Mouse (Mus musculus): ENCODE data around the gene Mutyh. TPM values are rescaled to one million over a fixed set of nuclear protein-coding genes. Genes with fewer than 3 reads are reported as not detected.

The Mutyh gene
- polyA plus RNA-seq, 1 experiment from 2014 or later = 9.1 TPM

DNA sequence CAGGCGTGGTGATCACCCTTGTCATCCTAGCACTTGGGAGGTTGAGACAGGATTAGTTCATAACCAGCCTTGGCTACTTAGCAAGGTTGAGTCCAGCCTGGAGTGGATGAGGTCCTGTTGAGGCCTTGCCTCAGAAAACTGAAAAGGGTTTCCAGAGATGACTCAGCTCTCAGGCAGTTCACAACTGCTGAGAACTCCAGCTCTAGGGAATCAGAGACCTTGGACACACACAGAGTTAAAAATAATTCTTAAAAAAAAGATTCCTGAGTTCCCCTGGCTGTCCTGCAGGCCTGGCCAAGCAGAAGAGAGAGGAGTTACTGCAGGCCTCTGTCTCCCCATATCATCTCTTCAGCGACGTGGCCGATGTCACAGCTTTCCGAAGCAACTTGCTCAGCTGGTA is 7.8 kb downstream of the Mutyh start:
- no peak for ATAC-seq
- Histone ChIP-seq H3K4me1 (ENCODE audit: control insufficient read depth, insufficient read depth, low read length) (no peaks in the 10 kb centered on the region), H3K36me3 (ENCODE audit: control insufficient read depth, insufficient read depth, low read length) (no peaks in the 10 kb centered on the region), H3K27ac (ENCODE audit: low read length) (no peak overlapping the region), H3K9me3 (ENCODE audit: control insufficient read depth, low read length) (no peaks in the 10 kb centered on the region), H3K4me2 (ENCODE audit: low read depth, low read length) (no peak overlapping the region), H3K9ac (ENCODE audit: low read depth, low read length) (no peak overlapping the region), H3K27me3 (replicated peaks; ENCODE audit: control insufficient read depth, insufficient read depth, low read length) (no peaks in the 10 kb centered on the region), H3K4me3 (ENCODE audit: low read length) (no peak overlapping the region)
- 85% methylated on average over 5 of the region's 5 CpGs for WGBS

GRCm38 (mm10) chr4:116817486-116817885 is 10.0 kb downstream of the Mutyh start:
- H3K9ac ChIP-seq (ENCODE audit: low read depth, low read length) = no peak overlapping the region
- peaks cover 5% of the 10 kb centered on the region; the same call in 1 of the 2 replicates for H3K4me1 ChIP-seq (ENCODE audit: control insufficient read depth, insufficient read depth, low read length)
- H3K27ac ChIP-seq (ENCODE audit: low read length) = no peak overlapping the region
- no peak for ATAC-seq
- H3K4me2 ChIP-seq (ENCODE audit: low read depth, low read length) = no peak overlapping the region
- no peaks in the 10 kb centered on the region for H3K36me3 ChIP-seq (ENCODE audit: control insufficient read depth, insufficient read depth, low read length)
- no peak overlapping the region for H3K4me3 ChIP-seq (ENCODE audit: low read length)
- no peaks in the 10 kb centered on the region; the same call in 1 of the 2 replicates for H3K27me3 ChIP-seq (replicated peaks; ENCODE audit: control insufficient read depth, insufficient read depth, low read length)
- H3K9me3 ChIP-seq (ENCODE audit: control insufficient read depth, low read length) = no peaks in the 10 kb centered on the region
- 92% methylated on average over 6 of the region's 6 CpGs for WGBS

DNA sequence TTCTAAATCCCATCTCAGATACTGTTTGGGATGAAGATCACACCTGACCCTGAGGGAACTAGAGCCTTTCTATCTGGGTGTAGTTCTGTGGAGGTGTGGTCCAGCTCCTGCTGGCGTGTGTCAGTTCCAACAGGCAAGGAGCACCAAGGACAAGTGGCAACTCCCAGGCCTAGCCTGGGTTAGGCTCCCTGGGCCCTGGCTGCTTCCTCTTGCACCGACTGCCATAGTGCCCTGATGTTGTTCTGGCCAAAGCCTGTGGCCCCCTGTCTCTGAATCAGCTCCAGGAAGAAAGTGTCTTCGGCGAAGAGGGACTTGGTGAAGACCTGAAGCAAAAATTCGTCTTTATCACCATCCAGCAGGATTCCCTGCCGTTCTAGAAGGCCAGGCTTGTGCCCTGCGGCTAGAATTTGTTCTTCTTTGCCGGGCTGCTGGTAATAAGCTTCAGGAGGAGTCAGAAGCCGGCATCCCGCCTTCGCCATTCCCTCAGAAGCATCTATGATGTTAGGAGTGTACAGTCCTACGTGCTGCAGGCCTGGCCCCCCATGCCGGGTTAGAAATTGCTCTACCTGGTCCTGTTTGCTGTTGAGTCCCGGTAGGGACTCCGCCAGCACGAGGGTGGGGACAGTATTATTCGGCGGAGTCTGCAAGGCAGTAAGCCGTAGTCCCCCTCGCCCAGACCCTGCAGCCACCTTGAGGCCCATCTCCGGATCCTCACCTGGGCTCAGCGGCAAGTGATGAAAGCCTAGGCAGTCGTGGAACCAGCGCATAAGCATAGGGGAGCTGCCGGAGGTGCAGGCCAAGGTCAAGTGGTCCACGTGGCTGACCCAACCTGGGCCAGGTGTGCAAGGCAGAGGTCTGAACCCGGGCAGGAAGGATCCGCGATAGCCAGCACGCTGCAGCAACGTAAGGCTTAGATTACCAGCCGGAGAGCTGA is 12.7 kb downstream of the Mutyh start:
- peak overlapping the region; percentile 70 for H3K9ac ChIP-seq (ENCODE audit: low read depth, low read length)
- H3K9me3 ChIP-seq (ENCODE audit: control insufficient read depth, low read length) = no peaks in the 10 kb centered on the region
- H3K27ac ChIP-seq (ENCODE audit: low read length) = no peak overlapping the region
- ATAC-seq = no peak
- peak overlapping the region; percentile 99 for H3K4me2 ChIP-seq (ENCODE audit: low read depth, low read length)
- peak overlapping the region; percentile 59 for H3K4me3 ChIP-seq (ENCODE audit: low read length)
- peaks cover 10% of the 10 kb centered on the region for H3K4me1 ChIP-seq (ENCODE audit: control insufficient read depth, insufficient read depth, low read length)
- H3K27me3 ChIP-seq (replicated peaks; ENCODE audit: control insufficient read depth, insufficient read depth, low read length) = no peaks in the 10 kb centered on the region; the same call in 1 of the 2 replicates
- H3K36me3 ChIP-seq (ENCODE audit: control insufficient read depth, insufficient read depth, low read length) = no peaks in the 10 kb centered on the region
- 31% methylated on average over 32 of the region's 32 CpGs for WGBS

DNA sequence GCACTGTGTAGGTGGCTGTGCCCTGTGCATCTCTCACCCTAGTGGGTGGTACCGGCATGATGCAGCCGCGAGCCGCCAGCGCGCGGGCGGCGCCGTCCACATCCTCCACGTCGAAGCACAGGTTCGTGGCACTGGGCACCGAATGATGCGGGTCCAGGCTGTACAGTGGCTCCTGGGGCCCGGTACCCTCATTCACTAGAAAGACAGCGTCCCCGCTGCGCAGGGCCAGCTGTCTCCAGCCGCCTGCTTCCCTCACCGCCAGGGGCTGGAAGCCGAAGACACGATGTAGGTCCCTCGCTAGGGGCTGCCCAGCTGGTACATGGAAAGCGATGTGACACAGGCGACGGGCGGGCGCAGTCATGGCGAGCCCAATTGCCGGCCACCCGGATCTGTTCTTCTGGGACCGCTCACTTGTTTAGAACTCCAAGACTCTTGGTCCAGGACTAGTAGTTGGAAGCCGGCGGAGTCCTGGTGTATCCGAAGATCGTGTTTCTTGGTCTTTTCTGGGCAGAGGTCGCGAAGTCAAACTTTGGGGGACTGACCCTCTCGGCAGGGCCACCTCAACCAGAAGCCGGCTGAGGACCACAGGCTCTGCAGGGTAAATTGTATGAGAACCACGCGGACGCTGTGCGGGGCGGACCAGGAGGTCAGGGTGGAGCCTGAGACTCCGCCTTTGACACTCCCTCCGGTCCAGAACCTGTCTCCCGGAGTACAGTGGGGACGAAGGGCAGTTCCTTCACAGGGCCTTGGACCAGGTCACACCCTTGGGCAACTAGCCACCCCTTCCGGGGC is 13.6 kb downstream of the Mutyh start:
- no peaks in the 10 kb centered on the region for H3K9me3 ChIP-seq (ENCODE audit: control insufficient read depth, low read length)
- under 1% methylated on average over 51 of the region's 51 CpGs for WGBS
- peak overlapping the region; percentile 59 for H3K4me3 ChIP-seq (ENCODE audit: low read length)
- no peaks in the 10 kb centered on the region; the same call in 1 of the 2 replicates for H3K27me3 ChIP-seq (replicated peaks; ENCODE audit: control insufficient read depth, insufficient read depth, low read length)
- H3K27ac ChIP-seq (ENCODE audit: low read length) = no peak overlapping the region
- peak overlapping the region; percentile 70 for H3K9ac ChIP-seq (ENCODE audit: low read depth, low read length)
- peak; percentile 87 for ATAC-seq
- H3K4me1 ChIP-seq (ENCODE audit: control insufficient read depth, insufficient read depth, low read length) = peaks cover 10% of the 10 kb centered on the region
- no peaks in the 10 kb centered on the region for H3K36me3 ChIP-seq (ENCODE audit: control insufficient read depth, insufficient read depth, low read length)
- H3K4me2 ChIP-seq (ENCODE audit: low read depth, low read length) = peak overlapping the region; percentile 99

DNA sequence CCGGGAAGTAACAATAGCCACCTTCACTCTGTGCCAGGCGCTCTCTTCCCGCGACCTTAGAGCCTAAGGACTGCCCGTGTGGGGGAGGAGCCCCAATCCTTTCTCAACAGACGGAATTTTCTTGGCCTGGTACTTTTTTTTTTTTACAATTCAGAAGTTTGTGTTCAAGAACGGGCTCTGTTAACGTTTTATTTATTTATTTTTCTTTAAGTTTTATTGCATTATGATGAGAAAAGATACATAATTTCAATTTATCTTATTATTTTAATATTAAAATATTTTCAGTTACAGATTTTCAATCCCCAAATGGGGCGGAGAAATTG is 14.1 kb downstream of the Mutyh start, which contains the start of gene Hpdl:
Gene Hpdl, minus strand, starts transcription at position 14 of the 323 bp plus-strand sequence.
- Histone ChIP-seq H3K4me3 (ENCODE audit: low read length) (peak within 1 kb of the TSS; percentile 59), H3K4me2 (ENCODE audit: low read depth, low read length) (peak within 1 kb of the TSS; percentile 99), H3K9me3 (ENCODE audit: control insufficient read depth, low read length) (no peaks in the 10 kb centered on the region), H3K4me1 (ENCODE audit: control insufficient read depth, insufficient read depth, low read length) (peaks cover 10% of the 10 kb centered on the region), H3K9ac (ENCODE audit: low read depth, low read length) (peak within 1 kb of the TSS; percentile 70), H3K27me3 (replicated peaks; ENCODE audit: control insufficient read depth, insufficient read depth, low read length) (no peaks in the 10 kb centered on the region; the same call in 1 of the 2 replicates), H3K36me3 (ENCODE audit: control insufficient read depth, insufficient read depth, low read length) (no peaks in the 10 kb centered on the region), H3K27ac (ENCODE audit: low read length) (no peak within 1 kb of the TSS)
- no peak for ATAC-seq
- WGBS = 11% methylated on average over 9 of the region's 9 CpGs

- H3K4me1 ChIP-seq (ENCODE audit: control insufficient read depth, insufficient read depth, low read length) = peaks cover 10% of the 10 kb centered on the region
- H3K9me3 ChIP-seq (ENCODE audit: control insufficient read depth, low read length) = no peaks in the 10 kb centered on the region
- H3K36me3 ChIP-seq (ENCODE audit: control insufficient read depth, insufficient read depth, low read length) = no peaks in the 10 kb centered on the region
- peak overlapping the region; percentile 81 for H3K4me2 ChIP-seq (ENCODE audit: low read depth, low read length)
- peak; percentile 55 for ATAC-seq
- peak overlapping the region; percentile 81 for H3K9ac ChIP-seq (ENCODE audit: low read depth, low read length)
- no peaks in the 10 kb centered on the region; the same call in 1 of the 2 replicates for H3K27me3 ChIP-seq (replicated peaks; ENCODE audit: control insufficient read depth, insufficient read depth, low read length)
- H3K4me3 ChIP-seq (ENCODE audit: low read length) = peak overlapping the region; percentile 68
- peak overlapping the region; percentile 81 for H3K27ac ChIP-seq (ENCODE audit: low read length)
- 2% methylated on average over 29 of the region's 29 CpGs for WGBS
Measured at GRCm38 (mm10) chr4:116824541-116825004, 17.1 kb downstream of the Mutyh start.

DNA sequence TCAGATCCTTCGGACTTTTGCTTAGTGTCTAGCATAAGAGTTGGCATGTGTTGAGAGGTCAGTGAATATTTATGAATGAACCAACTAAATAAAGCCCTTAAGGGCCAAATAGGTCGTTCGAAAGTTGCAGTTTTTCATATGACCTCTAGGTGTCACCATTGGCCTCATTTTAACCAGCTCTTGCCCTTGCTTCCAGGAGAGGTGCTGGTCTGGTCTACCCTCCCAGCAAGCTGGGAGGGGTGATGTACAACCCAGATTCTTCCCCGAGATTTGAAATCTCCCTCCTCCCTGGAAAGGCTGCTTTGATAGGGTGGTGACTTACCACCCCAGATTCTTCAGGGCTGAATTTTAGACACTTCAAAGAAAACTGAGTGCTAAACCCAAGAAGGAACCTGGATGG is 20.3 kb downstream of the Mutyh start:
- WGBS = 2% methylated on average over 4 of the region's 4 CpGs
- Histone ChIP-seq H3K4me2 (ENCODE audit: low read depth, low read length) (no peak overlapping the region), H3K4me3 (ENCODE audit: low read length) (no peak overlapping the region), H3K27me3 (replicated peaks; ENCODE audit: control insufficient read depth, insufficient read depth, low read length) (no peaks in the 10 kb centered on the region), H3K4me1 (ENCODE audit: control insufficient read depth, insufficient read depth, low read length) (peaks cover 5% of the 10 kb centered on the region; the same call in 1 of the 2 replicates), H3K9me3 (ENCODE audit: control insufficient read depth, low read length) (no peaks in the 10 kb centered on the region), H3K9ac (ENCODE audit: low read depth, low read length) (no peak overlapping the region), H3K36me3 (ENCODE audit: control insufficient read depth, insufficient read depth, low read length) (no peaks in the 10 kb centered on the region), H3K27ac (ENCODE audit: low read length) (no peak overlapping the region)
- ATAC-seq = 0 out of 2 replicates have a peak, but pooled peaks have one; percentile 31

GRCm38 (mm10) chr4:116829364-116830069 is 22.0 kb downstream of the Mutyh start:
- WGBS = 36% methylated on average over 6 of the region's 6 CpGs
- H3K9me3 ChIP-seq (ENCODE audit: control insufficient read depth, low read length) = no peaks in the 10 kb centered on the region
- ATAC-seq = no peak
- 0 out of 2 replicates have a peak, but pooled peaks cover 3% of the 10 kb centered on the region for H3K4me1 ChIP-seq (ENCODE audit: control insufficient read depth, insufficient read depth, low read length)
- H3K4me3 ChIP-seq (ENCODE audit: low read length) = no peak overlapping the region
- no peak overlapping the region for H3K4me2 ChIP-seq (ENCODE audit: low read depth, low read length)
- H3K27ac ChIP-seq (ENCODE audit: low read length) = no peak overlapping the region
- no peaks in the 10 kb centered on the region for H3K27me3 ChIP-seq (replicated peaks; ENCODE audit: control insufficient read depth, insufficient read depth, low read length)
- H3K9ac ChIP-seq (ENCODE audit: low read depth, low read length) = no peak overlapping the region
- H3K36me3 ChIP-seq (ENCODE audit: control insufficient read depth, insufficient read depth, low read length) = no peaks in the 10 kb centered on the region

DNA sequence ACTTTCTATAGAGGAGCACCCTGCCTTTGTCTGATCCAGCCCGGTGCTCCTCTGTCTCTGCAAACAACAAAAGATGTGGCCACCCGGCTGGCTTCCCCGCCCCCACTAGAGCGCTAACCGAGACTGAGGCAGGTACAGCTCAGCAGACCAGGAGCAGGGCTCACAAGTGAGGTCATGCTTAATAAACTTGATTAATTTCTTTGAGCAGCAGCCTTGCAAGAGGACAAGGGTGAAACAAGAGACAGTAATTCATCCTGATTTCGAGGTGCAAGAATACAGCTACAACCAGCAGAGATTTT is 22.5 kb downstream of the Mutyh start:
- no peaks in the 10 kb centered on the region for H3K9me3 ChIP-seq (ENCODE audit: control insufficient read depth, low read length)
- no peak overlapping the region for H3K9ac ChIP-seq (ENCODE audit: low read depth, low read length)
- no peaks in the 10 kb centered on the region for H3K36me3 ChIP-seq (ENCODE audit: control insufficient read depth, insufficient read depth, low read length)
- H3K4me2 ChIP-seq (ENCODE audit: low read depth, low read length) = no peak overlapping the region
- no peak overlapping the region for H3K27ac ChIP-seq (ENCODE audit: low read length)
- 0 out of 2 replicates have a peak, but pooled peaks cover 2% of the 10 kb centered on the region for H3K4me1 ChIP-seq (ENCODE audit: control insufficient read depth, insufficient read depth, low read length)
- no peak overlapping the region for H3K4me3 ChIP-seq (ENCODE audit: low read length)
- no peak for ATAC-seq
- WGBS = 27% methylated on average over 6 of the region's 6 CpGs
- no peaks in the 10 kb centered on the region for H3K27me3 ChIP-seq (replicated peaks; ENCODE audit: control insufficient read depth, insufficient read depth, low read length)

Data from intestine, embryonic 16.5 days (tissue).